Mouse (Mus musculus) kidney, postnatal 25 days (tissue): ENCODE data around the gene Trpm6.

ENCODE experiments used
- DNase-seq, 2 experiments: peaks; one replicate each; pipeline ENCODE4 v3.0.0; 2021; ENCODE audit warnings: mixed read lengths in 2 of 2

The Trpm6 gene

DNA sequence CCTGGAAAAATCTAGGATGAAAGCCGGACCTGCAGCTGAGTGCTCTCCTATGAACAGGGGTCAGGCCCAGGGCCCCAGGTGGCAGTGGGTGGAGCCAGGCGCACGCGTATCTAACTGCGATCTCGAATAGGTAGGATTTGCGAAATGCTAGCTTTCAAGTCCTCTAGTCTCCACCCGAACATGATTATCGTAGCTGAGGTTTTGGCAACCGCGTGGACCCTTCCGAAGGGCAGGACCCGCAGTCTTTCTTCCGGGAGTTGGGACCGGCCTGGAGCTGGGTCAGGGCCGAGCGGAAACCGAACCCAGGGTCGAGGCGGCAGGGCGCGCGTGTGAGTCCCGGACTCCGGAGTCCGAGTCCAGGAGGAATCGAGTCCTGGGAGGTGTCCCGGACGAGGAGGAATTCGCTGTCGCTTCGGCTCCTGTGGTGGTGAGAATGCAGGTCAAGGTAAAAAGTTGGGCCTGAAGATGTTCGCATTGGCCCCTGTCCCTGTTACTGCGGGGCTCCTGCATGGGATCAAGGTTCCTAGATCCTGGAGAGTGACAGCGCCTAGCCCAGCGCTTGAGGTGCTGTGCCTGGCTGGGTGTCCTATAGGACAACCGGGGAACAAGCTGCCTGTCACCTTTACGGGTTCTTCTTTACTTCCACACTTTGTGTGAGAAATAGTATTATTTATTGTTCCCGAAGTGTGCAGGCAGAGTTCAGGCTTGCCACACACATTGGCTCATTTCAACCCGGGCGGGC lies at the start of gene Trpm6:
TSS of gene Trpm6 (plus strand) at position 386 of the 742 bp plus-strand sequence.
- DNase-seq = peak; percentile 33 to 68

DNA sequence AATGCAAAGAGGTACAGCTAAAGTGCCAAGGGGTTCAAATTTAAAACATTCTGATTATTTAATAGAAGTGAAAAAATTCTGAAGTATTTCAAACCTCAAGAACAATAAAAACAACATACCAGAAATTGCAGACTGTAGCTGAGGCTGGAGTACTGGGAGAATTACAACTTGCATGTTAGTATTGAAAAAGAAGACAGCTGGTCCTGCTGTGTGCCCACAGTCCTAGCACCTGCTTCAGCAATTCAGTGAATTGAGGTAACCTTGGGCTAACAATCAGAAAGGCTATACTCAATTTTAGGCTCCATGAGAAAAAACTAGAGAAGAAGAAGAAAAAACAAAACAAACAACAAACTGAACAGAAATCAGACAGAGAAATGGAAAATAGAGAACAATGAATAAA lies 41.7 kb upstream of the Trpm6 start:
- DNase-seq = no peak

DNA sequence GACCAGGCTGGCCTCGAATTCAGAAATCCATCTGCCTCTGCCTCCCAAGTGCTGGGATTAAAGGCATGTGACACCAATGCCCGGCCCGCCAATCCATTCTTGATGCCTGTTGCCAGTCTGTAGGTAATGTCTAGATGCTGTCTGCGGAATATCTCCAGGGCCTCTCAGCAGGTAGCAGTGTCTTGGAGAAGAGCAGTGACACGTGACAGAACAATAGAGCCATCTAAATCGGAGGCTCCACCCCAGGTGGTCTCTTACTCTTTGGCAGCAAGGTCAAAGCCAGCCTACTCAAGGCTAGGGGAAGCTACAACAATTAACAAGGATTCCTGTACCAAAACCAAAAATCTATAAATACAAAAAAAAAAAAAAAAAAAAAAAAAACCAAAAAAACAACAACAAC lies 38.9 kb upstream of the Trpm6 start:
- no peak for DNase-seq

- no peak for DNase-seq
Observed at GRCm38 (mm10) chr19:18711589-18711988, 38.2 kb upstream of the Trpm6 start.

DNA sequence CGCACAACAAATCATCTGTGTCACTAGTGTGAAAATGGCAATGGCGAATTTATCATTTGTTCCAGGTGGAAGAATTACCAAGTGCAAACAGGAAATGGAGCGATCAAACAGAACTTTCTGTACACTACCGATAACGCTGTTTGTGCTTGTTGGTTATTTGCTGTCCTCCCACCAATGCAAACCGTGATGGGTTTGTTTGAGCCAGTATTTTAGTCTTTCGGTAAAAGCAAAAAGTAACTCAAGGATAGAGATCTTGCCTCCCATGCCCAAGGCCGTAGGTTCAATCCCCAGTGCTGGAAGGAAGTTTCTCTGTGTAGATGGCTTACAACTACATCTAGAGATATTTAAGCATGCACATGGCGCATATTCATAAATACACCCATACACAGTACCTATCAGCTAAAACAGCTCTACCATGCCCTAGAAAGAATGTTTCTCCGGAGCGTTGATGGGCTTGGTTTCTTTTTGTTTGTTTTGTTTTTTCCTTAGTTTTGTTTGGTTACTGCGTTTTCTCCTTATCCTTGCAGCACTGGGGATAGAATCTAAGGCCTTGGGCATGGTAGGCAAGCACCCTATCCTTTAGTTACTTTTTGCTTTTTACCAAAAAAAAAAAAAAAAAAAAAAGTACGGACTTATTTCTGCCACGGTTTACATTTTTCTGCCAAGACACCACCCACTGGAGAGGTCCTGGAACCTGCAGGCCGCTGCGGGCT lies 37.5 kb upstream of the Trpm6 start:
- no peak for DNase-seq

- DNase-seq = peak; percentile 98 to 99
Observed at GRCm38 (mm10) chr19:18712866-18713300, 36.9 kb upstream of the Trpm6 start, which contains the start of gene D030056L22Rik. D030056L22Rik (plus strand) TSS chr19:18713193.

DNA sequence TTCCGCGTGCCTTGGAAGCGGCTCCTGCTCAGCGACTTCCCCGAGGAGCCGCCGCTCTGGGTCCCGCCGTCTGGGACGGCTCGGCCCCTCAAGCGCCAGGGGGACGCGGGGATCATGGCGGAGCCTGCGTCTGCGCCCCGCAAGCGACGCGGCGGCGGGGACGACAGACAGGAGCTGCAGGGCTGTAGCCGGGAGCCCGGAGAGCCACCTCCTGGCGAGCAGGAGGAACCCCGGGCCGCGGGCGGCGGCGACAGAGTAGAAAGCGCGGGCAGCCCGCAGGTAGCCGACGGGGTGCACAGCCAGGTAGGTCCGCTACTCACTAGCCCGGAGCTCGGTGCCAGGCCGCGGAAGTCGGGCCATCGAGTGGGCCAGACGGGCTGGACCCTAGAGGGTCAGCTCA lies 36.4 kb upstream of the Trpm6 start:
- DNase-seq = peak; percentile 55 to 79

DNA sequence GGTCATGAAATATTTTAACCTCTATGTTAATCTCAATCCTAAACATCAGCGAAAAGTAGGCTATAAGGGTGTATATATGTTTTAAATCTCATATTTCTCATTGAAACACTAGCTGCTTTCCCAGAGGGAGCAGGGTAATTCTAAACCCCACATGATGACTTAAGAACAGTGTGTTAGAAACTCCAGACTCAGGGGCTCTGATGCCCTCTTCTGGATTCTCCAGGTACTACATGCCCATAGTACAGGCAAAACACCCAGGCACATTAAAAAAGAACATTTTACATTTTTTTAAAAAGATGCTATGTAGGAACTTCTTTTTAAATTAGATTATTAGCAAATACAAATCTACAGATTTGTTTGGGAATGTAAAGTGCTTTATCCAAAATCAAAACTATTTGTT lies 33.4 kb upstream of the Trpm6 start:
- peak; percentile 63 to 89 for DNase-seq

DNA sequence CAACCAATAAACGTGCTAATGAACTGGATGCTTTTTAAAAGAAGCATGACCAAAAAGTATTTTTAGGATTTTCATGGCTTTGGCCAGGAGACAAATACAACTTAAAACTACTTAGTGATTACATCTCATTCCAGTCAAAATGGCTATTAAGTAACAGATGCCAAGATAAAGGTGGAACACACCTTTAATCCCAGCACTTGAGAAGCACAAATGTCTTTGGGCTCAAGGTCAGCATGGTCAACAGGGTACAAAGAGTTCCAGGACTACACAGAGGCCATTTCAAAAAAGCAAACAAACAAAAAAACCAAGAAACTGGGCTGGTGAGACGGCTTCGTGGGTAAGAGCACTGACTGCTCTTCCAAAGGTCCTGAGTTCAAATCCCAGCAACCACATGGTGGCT lies 29.4 kb upstream of the Trpm6 start:
- peak in 1 of 2 experiments; percentile 50 for DNase-seq

DNA sequence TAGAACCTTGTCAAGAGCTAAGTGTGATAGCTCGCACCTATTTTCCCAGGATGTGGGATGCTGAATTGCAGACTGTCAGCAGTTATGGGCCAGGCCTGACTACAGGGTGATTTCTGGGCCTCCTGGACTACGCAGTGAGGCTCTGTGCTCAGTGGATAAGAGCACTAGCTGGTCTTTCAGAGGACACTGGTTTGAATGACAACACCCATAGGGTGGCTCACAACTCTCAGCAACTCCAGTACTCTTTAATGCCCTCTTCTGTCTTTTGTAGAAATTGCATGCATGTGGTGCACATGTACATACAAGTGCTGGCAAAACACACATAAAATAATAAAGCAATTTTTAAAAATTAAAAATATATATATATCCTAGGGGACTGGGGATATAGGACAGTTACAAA lies 24.6 kb upstream of the Trpm6 start:
- no peak for DNase-seq

DNA sequence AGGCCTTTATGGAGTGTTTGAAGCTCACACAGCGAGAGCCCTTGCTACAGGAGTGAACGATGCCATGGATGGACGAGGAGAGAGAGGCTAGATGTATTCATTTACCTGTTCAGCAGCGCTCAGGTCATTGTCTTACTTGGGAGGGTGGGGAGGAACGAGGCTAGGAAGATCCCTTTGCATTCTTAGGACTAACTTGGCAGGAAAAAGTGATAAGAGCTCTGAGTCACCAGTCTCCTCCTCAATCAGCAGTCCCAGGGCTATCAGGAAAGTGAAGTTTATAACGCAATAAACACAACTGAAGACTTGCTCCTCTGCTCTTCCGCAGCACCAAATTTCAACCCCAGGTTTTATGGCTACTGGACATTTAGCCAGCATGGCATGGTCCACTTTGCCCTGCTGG lies 19.5 kb upstream of the Trpm6 start:
- no peak for DNase-seq

DNA sequence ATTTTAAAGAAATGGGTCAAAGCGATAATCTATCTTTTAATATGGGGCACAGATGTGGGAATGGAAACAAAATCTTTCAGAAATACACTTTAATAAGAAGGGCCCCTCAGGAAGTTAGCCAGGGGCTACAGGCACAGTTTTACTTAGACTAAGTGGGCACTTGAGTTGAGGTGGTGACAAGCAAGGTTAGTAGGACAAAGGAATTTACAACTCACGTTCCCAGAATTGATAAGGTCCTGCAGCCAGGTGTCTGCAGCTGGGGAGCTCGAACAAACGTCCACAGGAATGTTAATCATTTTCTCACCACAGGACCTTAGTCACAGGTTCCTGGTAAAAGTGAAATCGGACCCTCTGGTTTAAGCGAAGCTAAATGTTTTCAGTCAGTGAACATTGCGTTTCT lies 18.7 kb upstream of the Trpm6 start:
- no peak for DNase-seq

- no peak for DNase-seq
Observed at GRCm38 (mm10) chr19:18735901-18736300, 13.9 kb upstream of the Trpm6 start.

GRCm38 (mm10) chr19:18739146-18739545 lies 10.6 kb upstream of the Trpm6 start:
- DNase-seq = no peak

DNA sequence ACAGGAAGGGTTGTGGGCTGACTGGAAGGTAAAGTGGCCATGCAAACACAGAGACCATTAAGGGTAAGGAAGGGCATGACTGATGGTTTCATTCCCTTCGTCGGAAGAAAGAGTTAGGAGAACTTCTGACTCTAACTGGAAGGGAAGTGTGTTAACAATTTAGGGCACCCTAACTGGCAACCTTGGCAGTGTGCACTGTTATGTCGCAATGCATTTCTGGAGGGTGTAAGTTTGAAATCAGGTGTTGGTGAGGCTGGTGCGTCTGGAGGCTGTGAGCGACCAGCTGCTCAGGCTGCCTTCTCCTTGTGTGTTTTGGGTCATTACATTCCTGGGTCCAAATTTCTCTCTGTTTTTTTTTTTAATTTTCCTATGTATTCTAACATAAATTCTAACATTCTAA lies 5.8 kb upstream of the Trpm6 start:
- no peak for DNase-seq

GRCm38 (mm10) chr19:18746576-18747340 lies 3.0 kb upstream of the Trpm6 start:
- no peak for DNase-seq

DNA sequence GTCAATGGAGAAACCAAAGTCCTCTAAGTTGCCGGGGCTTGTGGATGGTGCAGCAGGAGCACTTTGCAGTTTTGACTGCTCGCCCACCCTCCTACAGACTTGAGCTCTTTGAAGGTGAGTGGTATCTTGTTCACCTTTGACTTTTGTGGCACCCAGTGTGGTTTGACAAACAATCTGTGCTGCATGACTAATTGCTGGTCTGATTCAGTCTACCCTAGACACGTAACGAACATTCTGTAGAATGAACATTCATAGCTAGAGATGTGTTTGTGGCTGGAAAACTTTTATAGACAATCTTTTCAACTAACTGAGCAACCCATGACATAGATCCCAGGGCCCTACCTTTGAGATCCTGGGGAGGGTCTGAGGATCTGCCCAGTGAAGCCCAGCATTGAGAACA lies 2.4 kb upstream of the Trpm6 start:
- no peak for DNase-seq

DNA sequence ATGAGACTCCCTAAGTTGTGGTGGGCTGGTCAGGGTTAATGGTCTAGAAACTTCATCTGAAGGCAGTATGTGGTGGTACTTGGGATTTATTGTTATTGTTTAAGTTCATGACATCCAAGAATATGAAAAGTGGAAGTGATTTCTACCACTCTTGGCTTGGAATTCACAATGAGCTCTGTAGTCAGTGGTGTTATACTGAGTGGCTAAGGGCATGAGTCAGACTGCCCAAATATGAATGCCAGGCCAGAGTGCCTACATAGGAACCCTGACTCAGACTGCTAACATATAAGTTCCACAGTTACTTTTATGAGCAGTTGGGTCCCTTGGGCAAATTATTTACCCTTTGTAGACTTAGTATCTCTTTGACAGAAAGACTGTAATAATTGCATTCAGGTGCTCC lies 7.4 kb downstream of the Trpm6 start:
- no peak for DNase-seq

DNA sequence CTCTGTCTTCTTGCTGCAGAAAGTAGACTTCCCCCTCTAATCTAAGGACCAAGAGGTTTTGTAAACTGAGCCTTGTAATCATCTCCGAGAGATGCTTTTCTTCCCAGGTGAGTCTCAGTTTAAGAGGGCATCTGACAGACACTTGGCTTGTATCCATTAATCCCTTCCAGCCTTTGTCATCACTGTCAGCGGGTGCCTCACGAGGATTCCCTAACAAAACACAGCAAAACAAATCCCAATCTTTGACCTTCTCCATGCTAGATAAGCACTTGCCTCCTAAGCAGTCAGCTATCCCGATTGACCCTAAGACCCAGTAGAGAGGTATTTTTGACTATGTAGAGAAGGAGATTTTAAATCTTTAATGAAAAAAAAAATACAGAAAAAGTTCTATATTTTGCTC lies 7.9 kb downstream of the Trpm6 start:
- no peak for DNase-seq

DNA sequence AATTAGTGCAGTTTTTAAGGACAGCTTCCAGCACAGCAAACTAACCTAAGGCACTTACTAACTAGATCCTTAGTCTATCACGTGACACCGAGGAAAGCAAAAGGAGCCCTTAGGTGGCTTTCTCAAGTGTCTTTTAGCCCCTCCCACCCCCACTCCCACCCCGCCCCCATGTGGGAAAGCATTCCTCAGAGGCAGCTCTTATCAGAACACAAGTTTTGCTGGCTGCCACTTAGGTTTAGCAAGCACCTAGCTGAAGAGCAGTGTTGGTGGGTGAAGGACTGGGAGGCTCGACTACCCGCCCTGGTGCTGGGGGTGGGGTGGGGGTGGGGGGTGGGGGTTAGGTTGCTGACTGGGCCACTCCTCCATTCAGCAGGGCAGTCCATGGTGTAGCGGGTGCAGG lies 8.5 kb downstream of the Trpm6 start:
- DNase-seq = no peak

DNA sequence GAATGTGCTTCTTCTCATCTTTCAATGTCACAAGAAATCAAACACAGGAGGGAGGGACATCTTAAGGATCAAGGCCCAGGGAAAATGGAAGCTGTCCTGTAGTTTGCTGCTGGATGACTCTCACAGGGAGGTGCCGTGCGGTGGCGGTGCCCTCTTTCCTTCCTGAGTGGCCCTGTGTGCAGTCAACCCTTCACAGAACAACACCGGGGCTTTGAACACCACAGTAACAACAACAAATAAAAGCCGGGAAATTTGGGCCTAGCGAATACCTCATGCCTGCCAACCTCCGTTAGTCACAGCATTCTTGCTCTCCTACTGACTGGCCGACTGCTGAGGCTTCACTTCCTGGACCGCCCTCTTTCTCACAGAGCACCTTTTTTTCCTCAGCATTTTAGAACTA lies 9.1 kb downstream of the Trpm6 start:
- no peak for DNase-seq

GRCm38 (mm10) chr19:18766399-18766798 lies 16.6 kb downstream of the Trpm6 start:
- DNase-seq = no peak

DNA sequence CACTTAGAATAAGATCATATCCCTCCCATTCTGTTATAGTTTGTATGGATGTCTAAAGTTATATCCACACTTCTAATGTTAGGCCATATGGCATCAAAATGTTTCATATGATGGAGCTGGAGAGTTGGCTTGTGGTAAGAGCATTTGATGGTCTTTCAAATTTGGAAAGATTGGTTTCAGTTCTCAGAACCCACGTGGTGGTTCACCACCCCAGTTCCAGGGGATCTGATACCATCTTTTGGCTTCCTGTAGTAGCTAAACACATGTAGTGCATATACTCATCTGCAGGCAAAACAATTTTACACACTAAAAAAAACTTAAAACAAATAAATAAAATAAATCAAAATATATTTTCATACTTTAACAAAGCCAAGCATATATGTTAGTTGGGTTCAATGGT lies 21.3 kb downstream of the Trpm6 start:
- DNase-seq = no peak

GRCm38 (mm10) chr19:18771561-18771960 lies 21.8 kb downstream of the Trpm6 start:
- DNase-seq = no peak
